Mouse (Mus musculus): ENCODE measurements at regions not wholly inside any gene's neighbourhood (a gene's known extent, or its start where the extent isn't known, plus 50 kb on each side); places are given as distances from the start of the nearest gene placed in this dataset.

- no peak for DNase-seq (ENCODE audit: low spot score)
Measured at GRCm38 (mm10) chr7:123589099-123589498, 88.8 kb upstream of the Zkscan2 start.

DNA sequence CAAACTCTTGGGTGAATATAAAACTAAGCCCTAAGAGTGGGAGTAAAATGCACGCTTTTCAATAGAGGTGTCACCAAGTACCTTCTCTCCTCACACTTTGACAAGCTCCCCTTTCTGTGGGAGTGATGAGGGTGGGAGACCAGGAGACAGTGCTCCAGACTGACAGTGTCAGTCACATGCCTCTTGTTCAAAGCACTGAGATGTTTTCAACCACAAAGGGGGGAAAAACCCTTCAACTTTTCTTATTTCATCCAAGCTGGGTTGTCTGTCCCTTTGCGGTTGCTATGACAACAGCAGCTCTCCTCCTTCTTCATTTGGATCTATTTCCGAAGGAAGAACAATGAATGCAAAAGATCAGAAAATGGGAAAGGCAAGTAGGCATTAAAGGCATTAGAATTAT lies 73.5 kb upstream of the Zkscan2 start:
- peak; percentile 3 for DNase-seq (ENCODE audit: low spot score)

GRCm38 (mm10) chr7:123572376-123572990 lies 72.2 kb upstream of the Zkscan2 start:
- DNase-seq (ENCODE audit: low spot score) = peak; percentile 77

- DNase-seq (ENCODE audit: low spot score) = peak; percentile 7
Measured at GRCm38 (mm10) chr7:123566264-123566663, 66.0 kb upstream of the Zkscan2 start.

GRCm38 (mm10) chr7:123559544-123559943 lies 59.3 kb upstream of the Zkscan2 start:
- no peak for DNase-seq (ENCODE audit: low spot score)
